Mouse (Mus musculus) limb, embryonic 10.5 days (tissue): Measurements from ENCODE around the gene Lims1. TPM values are rescaled to one million over a fixed set of nuclear protein-coding genes. Genes with fewer than 3 reads are reported as not detected.
"Not testable (repeated sequence)": the region's sequence is repeated elsewhere in the genome, so short reads cannot be mapped to it uniquely, and the experiment has no call there.

Experiments
- DNase-seq: peaks from one replicate; pipeline ENCODE4 v3.0.0-alpha.2; 2017; ENCODE audit warnings: low spot score
- H3K27ac ChIP-seq: fragments of 300-500 bp; sonication (generic); 2 replicates; pipeline ENCODE4 v1.5.1; 2016; ENCODE audit warnings: mild to moderate bottlenecking
- H3K27me3 ChIP-seq: fragments of 300-500 bp; sonication (generic); 2 replicates; pipeline ENCODE4 v1.6.1; 2016; ENCODE audit warnings: low read depth, mild to moderate bottlenecking; ENCODE audit not compliant: poor library complexity, severe bottlenecking
- H3K36me3 ChIP-seq: fragments of 300-500 bp; sonication (generic); 2 replicates; pipeline ENCODE4 v1.6.1; 2016; ENCODE audit warnings: mild to moderate bottlenecking, moderate library complexity
- H3K4me1 ChIP-seq: fragments of 300-500 bp; sonication (generic); 2 replicates; pipeline ENCODE4 v1.6.1; 2016
- H3K4me3 ChIP-seq: fragments of 300-500 bp; sonication (generic); 2 replicates; pipeline ENCODE4 v1.5.1; 2016; ENCODE audit warnings: mild to moderate bottlenecking, moderate library complexity
- H3K9me3 ChIP-seq: fragments of 300-500 bp; sonication (generic); replicated peaks from 2 replicates; pipeline ENCODE4 v1.6.1; 2016; ENCODE audit warnings: mild to moderate bottlenecking
- WGBS: fragments of 180-500 bp; shearing (Covaris S2); methylation state at CpG from one replicate; pipeline ENCODE4 v1.1.7; 2016; 5-methylcytosine and 5-hydroxymethylcytosine counted together
- polyA plus RNA-seq: library from polyadenylated mRNA; unstranded; fragments of >200 nt; fragmentation: Nextera tagmentation; extraction: Ambion mirVana; gene quantifications from 2 replicates; pipeline ENCODE4 v1.2.1, GENCODE M21; 2016

The Lims1 gene
- polyA plus RNA-seq = 93.6 and 105 TPM in 2 replicates

GRCm38 (mm10) chr10:58323028-58323991 is at the start of gene Lims1:
Lims1 (plus strand) TSS chr10:58323466.
- under 1% methylated on average over 86 of the region's 86 CpGs for WGBS
- H3K36me3 ChIP-seq = no peaks in the 10 kb centered on the region
- H3K4me1 ChIP-seq = peaks cover 12% of the 10 kb centered on the region
- peak; percentile 99 for DNase-seq
- H3K9me3 ChIP-seq = no peaks in the 10 kb centered on the region
- peak within 1 kb of the TSS; percentile 64 for H3K4me3 ChIP-seq
- no peaks in the 10 kb centered on the region for H3K27me3 ChIP-seq
- H3K27ac ChIP-seq = peak within 1 kb of the TSS; percentile 90

- H3K36me3 ChIP-seq = peaks cover 81% of the 10 kb centered on the region
- H3K4me3 ChIP-seq = no peak overlapping the region
- no peaks in the 10 kb centered on the region for H3K27me3 ChIP-seq
- WGBS = 95% methylated on average over 7 of the region's 7 CpGs
- H3K27ac ChIP-seq = no peak overlapping the region
- H3K9me3 ChIP-seq = no peaks in the 10 kb centered on the region
- H3K4me1 ChIP-seq = no peaks in the 10 kb centered on the region
- no peak for DNase-seq
These were observed 41.0 kb upstream of the Lims1 start for GRCm38 (mm10) chr10:58282238-58282637.

- H3K9me3 ChIP-seq = no peaks in the 10 kb centered on the region
- no peaks in the 10 kb centered on the region for H3K27me3 ChIP-seq
- H3K36me3 ChIP-seq = peaks cover 100% of the 10 kb centered on the region
- DNase-seq = no peak
- 86% methylated on average over 3 of the region's 3 CpGs for WGBS
- no peak overlapping the region for H3K4me3 ChIP-seq
- no peak overlapping the region for H3K27ac ChIP-seq
- no peaks in the 10 kb centered on the region for H3K4me1 ChIP-seq
These were observed 32.5 kb upstream of the Lims1 start for GRCm38 (mm10) chr10:58290742-58291141.

DNA sequence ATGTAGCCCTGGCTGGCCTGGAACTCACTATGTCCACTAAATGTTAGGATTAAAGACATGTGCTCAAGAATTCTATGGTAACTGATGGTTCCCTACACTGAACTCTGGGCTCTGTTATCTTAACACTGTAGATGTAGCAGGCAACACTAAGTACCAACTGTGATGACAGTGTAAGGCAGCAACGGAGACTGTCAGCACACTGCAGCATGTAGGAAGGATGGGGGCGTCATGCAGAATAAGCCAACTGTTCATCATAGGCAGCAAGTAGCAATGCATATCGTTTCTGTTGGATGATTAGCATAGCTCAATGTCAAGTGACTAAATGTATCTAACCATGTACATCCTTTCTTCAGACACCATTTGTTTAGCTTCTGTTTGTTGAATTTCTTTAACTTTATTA is 29.0 kb upstream of the Lims1 start:
- no peaks in the 10 kb centered on the region for H3K9me3 ChIP-seq
- DNase-seq = no peak
- H3K4me3 ChIP-seq = no peak overlapping the region
- peaks cover 100% of the 10 kb centered on the region for H3K36me3 ChIP-seq
- no peaks in the 10 kb centered on the region for H3K4me1 ChIP-seq
- no peak overlapping the region for H3K27ac ChIP-seq
- 92% methylated on average over 3 of the region's 3 CpGs for WGBS
- no peaks in the 10 kb centered on the region for H3K27me3 ChIP-seq

- WGBS = 93% methylated on average over 3 of the region's 3 CpGs
- H3K4me1 ChIP-seq = no peaks in the 10 kb centered on the region
- H3K9me3 ChIP-seq = no peaks in the 10 kb centered on the region
- peaks cover 100% of the 10 kb centered on the region for H3K36me3 ChIP-seq
- no peak overlapping the region for H3K27ac ChIP-seq
- no peak for DNase-seq
- H3K4me3 ChIP-seq = no peak overlapping the region
- no peaks in the 10 kb centered on the region for H3K27me3 ChIP-seq
These were observed 27.7 kb upstream of the Lims1 start for GRCm38 (mm10) chr10:58295605-58296004.

DNA sequence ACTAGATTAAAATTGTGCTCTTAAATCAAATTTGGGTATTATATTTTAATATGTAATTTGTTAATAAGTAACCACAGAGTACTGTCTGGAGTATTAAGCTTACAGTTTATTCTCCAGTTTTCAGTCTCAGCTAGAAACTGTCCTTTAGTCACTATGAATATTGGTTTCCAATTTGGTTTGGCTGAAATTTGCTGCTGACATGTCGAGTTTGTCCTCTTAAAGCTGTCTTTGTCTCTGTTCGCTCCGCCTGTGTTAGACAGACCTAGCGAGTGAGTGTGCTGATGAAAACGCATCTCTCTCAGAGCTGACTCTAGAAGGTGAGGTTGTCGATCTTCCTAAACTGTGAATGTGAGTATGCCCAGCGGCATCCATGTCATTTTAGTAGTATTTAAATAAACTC is 18.3 kb upstream of the Lims1 start:
- H3K27ac ChIP-seq = no peak overlapping the region
- no peaks in the 10 kb centered on the region for H3K9me3 ChIP-seq
- no peak for DNase-seq
- no peaks in the 10 kb centered on the region for H3K27me3 ChIP-seq
- no peak overlapping the region for H3K4me3 ChIP-seq
- H3K36me3 ChIP-seq = peaks cover 70% of the 10 kb centered on the region
- WGBS = 95% methylated on average over 7 of the region's 7 CpGs
- H3K4me1 ChIP-seq = no peaks in the 10 kb centered on the region

GRCm38 (mm10) chr10:58306897-58307296 is 16.4 kb upstream of the Lims1 start:
- DNase-seq = no peak
- no peaks in the 10 kb centered on the region for H3K27me3 ChIP-seq
- 93% methylated on average over 3 of the region's 3 CpGs for WGBS
- H3K9me3 ChIP-seq = no peaks in the 10 kb centered on the region
- H3K4me1 ChIP-seq = no peaks in the 10 kb centered on the region
- no peak overlapping the region for H3K4me3 ChIP-seq
- no peak overlapping the region for H3K27ac ChIP-seq
- H3K36me3 ChIP-seq = peaks cover 66% of the 10 kb centered on the region

DNA sequence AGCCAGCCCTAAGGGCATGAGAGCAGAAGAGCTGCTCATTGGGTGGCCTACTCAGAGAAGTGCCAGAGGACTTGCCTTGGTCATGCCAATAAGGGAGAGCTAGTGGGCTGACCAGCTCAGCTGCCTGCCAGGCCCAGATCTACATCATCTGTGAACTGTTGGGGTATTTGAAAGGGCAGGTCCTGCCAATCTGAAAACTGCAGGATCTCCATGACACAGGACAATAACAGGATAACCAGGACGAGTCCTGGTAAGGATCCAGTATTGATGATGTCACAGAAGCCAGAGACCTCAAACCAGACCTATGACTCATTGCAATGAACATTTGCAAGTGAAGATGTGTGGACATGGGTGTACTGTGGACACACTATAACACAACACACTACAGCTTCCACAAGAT is 12.5 kb upstream of the Lims1 start:
- H3K4me3 ChIP-seq = no peak overlapping the region
- peaks cover 55% of the 10 kb centered on the region for H3K36me3 ChIP-seq
- WGBS = 79% methylated on average over 1 of the region's 1 CpGs
- H3K27me3 ChIP-seq = no peaks in the 10 kb centered on the region
- no peak for DNase-seq
- H3K4me1 ChIP-seq = no peaks in the 10 kb centered on the region
- H3K27ac ChIP-seq = no peak overlapping the region
- H3K9me3 ChIP-seq = no peaks in the 10 kb centered on the region

DNA sequence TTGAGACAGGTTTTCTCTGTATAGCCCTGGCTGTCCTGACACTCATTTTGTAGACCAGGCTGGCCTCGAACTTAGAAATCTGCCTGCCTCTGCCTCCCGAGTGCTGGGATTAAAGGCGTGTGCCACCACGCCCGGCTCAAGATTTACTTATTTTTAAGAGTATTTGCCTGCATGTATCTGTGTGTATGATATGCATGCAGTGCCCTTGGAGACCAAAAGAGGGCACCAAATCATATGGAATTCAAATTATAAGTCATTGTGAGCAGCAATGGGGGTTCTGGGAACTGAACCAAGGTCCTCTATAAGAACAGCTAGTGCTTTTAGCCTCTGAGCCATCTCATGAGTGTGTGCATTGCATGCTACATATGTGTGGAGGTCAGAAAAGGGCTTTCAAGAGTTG is 10.4 kb upstream of the Lims1 start:
- Histone ChIP-seq H3K36me3 (peaks cover 42% of the 10 kb centered on the region), H3K4me1 (no peaks in the 10 kb centered on the region), H3K27ac (no peak overlapping the region), H3K4me3 (no peak overlapping the region), H3K27me3 (no peaks in the 10 kb centered on the region), H3K9me3 (no peaks in the 10 kb centered on the region)
- no peak for DNase-seq
- WGBS = 97% methylated on average over 5 of the region's 5 CpGs

DNA sequence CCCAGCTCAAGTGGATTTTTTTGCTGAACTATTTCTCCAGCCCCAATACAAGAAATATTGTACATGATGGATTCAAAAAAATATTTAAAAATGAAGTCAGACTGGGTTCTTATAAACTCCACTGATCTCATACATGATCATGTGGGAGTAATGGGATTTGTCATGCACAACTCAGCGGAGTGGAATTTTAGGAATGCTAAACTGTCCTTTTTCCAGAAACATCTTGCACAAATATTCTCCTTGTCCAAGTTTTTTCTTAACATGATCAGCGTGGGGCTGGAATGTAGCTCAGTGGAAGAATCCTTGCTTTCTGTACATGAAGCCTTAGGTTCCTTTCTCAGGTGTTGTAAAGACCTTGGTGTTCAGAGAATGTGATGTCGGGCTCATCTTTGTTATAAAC is 2.4 kb upstream of the Lims1 start:
- H3K27me3 ChIP-seq = no peaks in the 10 kb centered on the region
- no peaks in the 10 kb centered on the region for H3K36me3 ChIP-seq
- WGBS = 87% methylated on average over 3 of the region's 3 CpGs
- peaks cover 8% of the 10 kb centered on the region for H3K4me1 ChIP-seq
- no peak for DNase-seq
- H3K27ac ChIP-seq = no peak overlapping the region
- no peaks in the 10 kb centered on the region for H3K9me3 ChIP-seq
- H3K4me3 ChIP-seq = no peak overlapping the region

DNA sequence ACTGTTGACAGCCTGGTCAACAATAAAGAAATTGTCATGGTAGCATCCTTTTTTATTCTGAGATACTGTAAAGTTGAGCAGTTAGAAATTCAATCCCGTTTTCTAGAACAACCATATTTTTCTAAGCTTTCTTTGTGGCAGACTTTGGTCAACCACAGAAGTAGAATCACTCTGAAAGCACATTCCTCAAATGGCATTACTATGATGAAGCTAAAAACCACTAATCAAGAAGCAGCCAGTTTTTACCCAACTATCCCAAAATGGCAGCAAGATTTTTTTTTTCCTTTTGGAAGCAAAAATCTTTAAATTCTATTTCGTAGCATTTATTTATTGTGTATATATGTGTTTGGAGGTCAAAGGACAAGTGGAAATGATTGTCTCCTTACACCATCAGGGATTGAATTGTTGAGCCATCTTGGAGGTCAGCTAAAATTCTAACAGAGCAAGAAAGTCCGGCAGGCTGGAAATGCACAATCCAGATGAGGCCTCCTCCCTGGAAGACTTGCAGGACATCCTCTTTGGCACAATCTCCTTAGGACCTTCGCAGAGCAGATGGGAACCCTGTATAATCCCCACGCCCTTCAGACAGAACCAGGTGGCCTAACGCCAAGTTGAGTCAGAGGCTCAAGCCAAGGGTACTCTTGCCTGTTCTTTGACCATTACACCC is 772 bp upstream of the Lims1 start:
- no peak for DNase-seq
- H3K4me1 ChIP-seq = peaks cover 12% of the 10 kb centered on the region
- H3K9me3 ChIP-seq = no peaks in the 10 kb centered on the region
- H3K4me3 ChIP-seq = peak overlapping the region; percentile 64
- H3K27me3 ChIP-seq = no peaks in the 10 kb centered on the region
- H3K36me3 ChIP-seq = no peaks in the 10 kb centered on the region
- WGBS = 35% methylated on average over 6 of the region's 6 CpGs
- peak overlapping the region; percentile 90 for H3K27ac ChIP-seq

DNA sequence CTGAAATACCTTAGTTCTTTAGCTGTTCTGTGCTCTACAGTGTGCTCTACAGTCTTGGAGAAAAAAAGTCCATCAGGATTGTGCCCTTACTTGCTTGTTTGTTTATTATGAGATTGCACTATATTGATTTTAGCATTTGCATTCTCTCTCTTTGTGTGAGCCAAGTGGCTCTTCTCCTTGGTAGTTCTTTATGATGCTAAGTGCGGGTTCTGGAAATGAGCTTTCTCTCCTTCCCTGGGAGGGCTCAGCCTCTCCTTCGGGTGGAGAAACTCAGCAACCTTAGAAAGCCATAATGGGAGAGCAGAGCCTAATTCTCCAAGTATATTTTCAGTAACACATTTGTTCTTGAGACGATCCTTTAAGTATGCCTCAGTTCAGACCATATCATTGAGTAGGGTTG is 3.0 kb downstream of the Lims1 start:
- Histone ChIP-seq H3K27me3 (no peaks in the 10 kb centered on the region), H3K4me1 (peaks cover 12% of the 10 kb centered on the region), H3K36me3 (no peaks in the 10 kb centered on the region), H3K27ac (no peak overlapping the region), H3K4me3 (no peak overlapping the region), H3K9me3 (no peaks in the 10 kb centered on the region)
- 58% methylated on average over 3 of the region's 3 CpGs for WGBS
- DNase-seq = no peak

GRCm38 (mm10) chr10:58327836-58328235 is 4.6 kb downstream of the Lims1 start:
- peaks cover 12% of the 10 kb centered on the region for H3K4me1 ChIP-seq
- H3K36me3 ChIP-seq, DNase-seq, H3K4me3 ChIP-seq, H3K9me3 ChIP-seq, H3K27ac ChIP-seq, H3K27me3 ChIP-seq: not testable (repeated sequence)
- 91% methylated on average over 6 of the region's 6 CpGs for WGBS
